Mouse (Mus musculus) hindbrain, embryonic 12.5 days (tissue): ENCODE results near the gene Mcu. TPM values are rescaled to one million over a fixed set of nuclear protein-coding genes. Genes with fewer than 3 reads are reported as not detected.

Experiments used
- ATAC-seq: fragments of 200-750 bp; cut with Nextera tagmentation; 2 replicates; pipeline ENCODE4 v1.8.0; 2017; ENCODE audit warnings: moderate TSS enrichment; ENCODE audit not compliant: low FRiP score
- H3K27ac ChIP-seq: fragments of 300-500 bp; sonication (generic); 2 replicates; pipeline ENCODE4 v1.5.1; 2016; ENCODE audit warnings: mild to moderate bottlenecking
- H3K27me3 ChIP-seq: fragments of 300-500 bp; sonication (generic); 2 replicates; pipeline ENCODE4 v1.6.1; 2016; ENCODE audit warnings: mild to moderate bottlenecking
- H3K36me3 ChIP-seq: fragments of 300-500 bp; sonication (generic); 2 replicates; pipeline ENCODE4 v1.6.1; 2016; ENCODE audit warnings: mild to moderate bottlenecking
- H3K4me1 ChIP-seq: fragments of 300-500 bp; sonication (generic); 2 replicates; pipeline ENCODE4 v1.6.1; 2016
- H3K4me2 ChIP-seq: fragments of 300-500 bp; sonication (generic); replicated peaks from 2 replicates; pipeline ENCODE4 v1.6.1; 2016; ENCODE audit warnings: mild to moderate bottlenecking
- H3K4me3 ChIP-seq: fragments of 300-500 bp; sonication (generic); 2 replicates; pipeline ENCODE4 v1.5.1; 2016; ENCODE audit warnings: mild to moderate bottlenecking
- H3K9ac ChIP-seq: fragments of 300-500 bp; sonication (generic); 2 replicates; pipeline ENCODE4 v1.6.1; 2016; ENCODE audit warnings: mild to moderate bottlenecking, moderate library complexity
- H3K9me3 ChIP-seq: fragments of 300-500 bp; sonication (generic); replicated peaks from 2 replicates; pipeline ENCODE4 v1.6.1; 2016; ENCODE audit warnings: mild to moderate bottlenecking
- WGBS: fragments of 180-500 bp; shearing (Covaris S2); methylation state at CpG from one replicate; pipeline ENCODE4 v1.1.7; 2016; 5-methylcytosine and 5-hydroxymethylcytosine counted together
- polyA plus RNA-seq: library from polyadenylated mRNA; unstranded; fragments of >200 nt; fragmentation: Nextera tagmentation; extraction: Ambion mirVana; gene quantifications from 2 replicates; pipeline ENCODE4 v1.2.1, GENCODE M21; 2016

The Mcu gene
- polyA plus RNA-seq, 1 experiment from 2014 or later = 23.2 TPM

DNA sequence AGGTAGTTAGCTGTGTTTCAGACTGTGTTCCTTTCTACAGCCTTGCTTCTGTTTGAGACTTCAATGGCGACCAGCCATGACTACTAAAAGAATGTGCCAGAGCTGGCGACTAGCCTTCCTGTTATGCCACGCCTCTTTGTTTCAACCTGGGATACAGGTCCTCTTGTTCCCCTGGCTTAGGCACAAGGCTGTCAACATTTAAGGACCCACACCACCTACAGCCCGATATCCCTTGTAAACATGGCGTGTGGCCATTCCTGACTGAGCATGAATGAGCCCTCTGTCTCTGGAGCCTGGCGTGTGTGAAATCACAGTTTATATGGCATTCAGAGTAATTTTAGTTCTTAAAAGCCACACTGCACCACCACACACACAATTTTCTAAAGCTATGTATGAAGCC is 154.2 kb downstream of the Mcu start:
- WGBS = 83% methylated on average over 6 of the region's 6 CpGs
- Histone ChIP-seq H3K36me3 (no peaks in the 10 kb centered on the region), H3K9ac (no peak overlapping the region), H3K27ac (no peak overlapping the region), H3K4me2 (no peak overlapping the region), H3K9me3 (no peaks in the 10 kb centered on the region), H3K27me3 (no peaks in the 10 kb centered on the region), H3K4me3 (no peak overlapping the region), H3K4me1 (peaks cover 7% of the 10 kb centered on the region; the same call in 1 of the 2 replicates)
- ATAC-seq = no peak

DNA sequence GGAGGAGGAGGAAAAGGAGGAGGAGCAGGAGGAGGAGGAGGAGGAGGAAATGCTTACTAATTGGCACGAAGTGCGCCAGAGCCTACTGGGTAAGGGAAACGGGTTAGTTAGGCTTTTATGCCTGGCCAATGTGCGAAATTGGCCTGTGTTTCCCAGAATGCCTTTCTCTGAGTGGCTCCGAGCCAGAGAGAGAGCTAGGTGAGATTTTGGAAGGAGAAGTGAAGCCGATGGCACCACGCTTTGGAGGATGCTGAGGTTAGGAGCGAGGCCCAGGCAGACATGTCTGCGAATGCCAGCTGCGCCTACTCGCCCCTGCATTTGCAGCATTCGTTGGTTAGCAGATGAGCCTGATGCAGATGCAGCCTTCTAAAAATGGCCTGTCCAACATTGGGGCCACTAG is 156.7 kb downstream of the Mcu start:
- Histone ChIP-seq H3K9ac (no peak overlapping the region), H3K36me3 (no peaks in the 10 kb centered on the region), H3K4me3 (no peak overlapping the region), H3K9me3 (no peaks in the 10 kb centered on the region), H3K27me3 (no peaks in the 10 kb centered on the region), H3K4me2 (no peak overlapping the region), H3K27ac (no peak overlapping the region), H3K4me1 (peaks cover 7% of the 10 kb centered on the region; the same call in 1 of the 2 replicates)
- 80% methylated on average over 12 of the region's 12 CpGs for WGBS
- no peak for ATAC-seq

DNA sequence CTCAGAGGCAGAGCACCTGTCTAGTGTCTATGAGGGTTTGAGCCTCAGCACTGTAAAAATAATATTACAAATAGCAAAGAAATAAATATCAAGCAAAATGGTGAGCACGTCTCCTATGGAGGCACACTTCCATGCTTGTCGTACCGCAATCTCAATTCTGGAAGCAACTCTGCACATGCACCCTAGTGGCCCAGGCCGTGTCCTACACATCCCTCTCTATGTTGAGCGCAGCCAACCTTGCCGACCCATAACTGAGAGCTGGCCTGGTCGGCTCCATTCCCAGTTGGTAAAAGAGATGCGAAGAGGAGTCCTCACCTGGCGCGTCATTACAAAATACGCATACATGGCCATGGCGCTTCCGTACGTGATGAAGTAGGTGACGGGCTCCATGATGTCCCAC is 161.9 kb downstream of the Mcu start:
- no peak overlapping the region for H3K27ac ChIP-seq
- WGBS = 96% methylated on average over 15 of the region's 15 CpGs
- H3K4me1 ChIP-seq = peaks cover under 1% of the 10 kb centered on the region; the same call in 1 of the 2 replicates
- ATAC-seq = no peak
- no peak overlapping the region for H3K4me3 ChIP-seq
- H3K36me3 ChIP-seq = no peaks in the 10 kb centered on the region
- H3K9ac ChIP-seq = no peak overlapping the region
- no peaks in the 10 kb centered on the region for H3K27me3 ChIP-seq
- no peaks in the 10 kb centered on the region for H3K9me3 ChIP-seq
- H3K4me2 ChIP-seq = no peak overlapping the region

DNA sequence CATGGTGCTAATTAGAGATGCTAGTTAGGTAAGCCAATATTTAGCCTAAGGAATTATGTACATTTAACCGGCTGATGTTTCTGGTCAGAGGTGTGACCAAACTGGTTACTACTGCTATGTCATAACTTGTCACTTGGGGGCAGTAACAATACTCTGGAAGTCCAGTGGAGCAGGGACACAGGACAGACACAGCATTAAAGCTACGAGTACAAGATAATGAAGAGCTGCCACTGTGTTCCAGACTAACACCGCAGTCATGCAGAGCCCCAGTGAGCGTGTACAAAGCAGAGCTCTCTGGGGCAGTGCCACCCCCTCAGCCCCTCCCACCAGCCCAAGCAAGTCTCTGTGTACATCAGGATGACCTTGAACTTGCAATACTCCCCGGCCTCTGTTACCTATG is 164.7 kb downstream of the Mcu start:
- peak; percentile 66; the same call in 1 of the 2 replicates for ATAC-seq

DNA sequence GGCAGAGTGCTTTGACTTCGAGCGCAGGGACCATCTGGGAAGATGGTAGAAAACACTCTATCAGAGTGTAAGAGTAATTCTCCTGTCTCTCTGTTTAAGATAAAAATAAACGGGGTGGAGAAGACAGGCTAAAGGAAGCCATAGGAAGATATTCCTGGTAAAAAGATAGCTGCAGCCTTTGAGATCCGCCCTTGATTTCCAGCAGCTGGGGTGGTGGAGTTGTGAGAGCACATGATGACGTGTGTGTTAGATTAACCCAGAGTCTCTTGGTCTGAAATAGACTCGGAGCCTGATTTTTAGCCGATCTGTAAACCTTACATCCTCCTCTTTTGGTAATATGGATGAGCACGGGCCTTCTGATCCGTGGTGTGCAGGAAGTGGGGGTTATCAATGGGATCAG is 168.9 kb downstream of the Mcu start:
- Histone ChIP-seq H3K27ac (no peak overlapping the region), H3K4me2 (no peak overlapping the region), H3K4me1 (peaks cover 12% of the 10 kb centered on the region), H3K9ac (no peak overlapping the region), H3K27me3 (no peaks in the 10 kb centered on the region), H3K36me3 (no peaks in the 10 kb centered on the region), H3K4me3 (no peak overlapping the region), H3K9me3 (no peaks in the 10 kb centered on the region)
- ATAC-seq = no peak
- 84% methylated on average over 9 of the region's 9 CpGs for WGBS

More for the DNA sequence above, 164.7 kb downstream of the Mcu start:
- Histone ChIP-seq H3K9me3 (no peaks in the 10 kb centered on the region), H3K27ac (no peak overlapping the region), H3K4me1 (no peaks in the 10 kb centered on the region), H3K4me2 (no peak overlapping the region), H3K9ac (no peak overlapping the region), H3K36me3 (no peaks in the 10 kb centered on the region), H3K4me3 (no peak overlapping the region), H3K27me3 (no peaks in the 10 kb centered on the region)
- WGBS = 53% methylated on average over 5 of the region's 5 CpGs

DNA sequence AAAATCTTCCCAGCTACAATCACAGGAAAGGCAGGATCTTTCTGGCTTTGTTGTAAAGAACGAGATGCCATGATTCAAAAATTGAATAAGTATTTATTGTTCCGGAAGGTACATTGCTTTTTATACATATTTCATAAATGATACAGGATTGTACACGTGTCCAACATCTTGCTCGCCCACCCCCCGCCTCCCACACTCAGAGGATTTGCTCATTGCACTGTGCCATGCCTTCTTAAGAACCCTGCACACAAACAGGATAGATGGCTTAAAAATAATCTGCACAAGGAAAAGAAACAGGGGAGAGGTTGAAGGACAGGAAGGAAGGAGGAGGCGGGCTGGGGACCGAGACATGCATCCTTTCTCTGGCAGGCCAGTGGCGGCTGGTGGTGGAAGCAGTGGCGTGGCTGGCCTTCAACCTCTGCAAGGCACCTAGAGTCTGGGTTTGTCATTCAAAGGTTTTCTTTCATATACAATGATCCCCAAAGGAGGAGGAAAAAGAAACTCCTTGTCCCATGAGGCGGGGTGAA is 169.5 kb downstream of the Mcu start:
- Histone ChIP-seq H3K9me3 (no peaks in the 10 kb centered on the region), H3K4me3 (no peak overlapping the region), H3K27ac (no peak overlapping the region), H3K4me1 (peaks cover 12% of the 10 kb centered on the region), H3K36me3 (no peaks in the 10 kb centered on the region), H3K4me2 (no peak overlapping the region), H3K9ac (no peak overlapping the region), H3K27me3 (no peaks in the 10 kb centered on the region)
- no peak for ATAC-seq
- 88% methylated on average over 10 of the region's 10 CpGs for WGBS

DNA sequence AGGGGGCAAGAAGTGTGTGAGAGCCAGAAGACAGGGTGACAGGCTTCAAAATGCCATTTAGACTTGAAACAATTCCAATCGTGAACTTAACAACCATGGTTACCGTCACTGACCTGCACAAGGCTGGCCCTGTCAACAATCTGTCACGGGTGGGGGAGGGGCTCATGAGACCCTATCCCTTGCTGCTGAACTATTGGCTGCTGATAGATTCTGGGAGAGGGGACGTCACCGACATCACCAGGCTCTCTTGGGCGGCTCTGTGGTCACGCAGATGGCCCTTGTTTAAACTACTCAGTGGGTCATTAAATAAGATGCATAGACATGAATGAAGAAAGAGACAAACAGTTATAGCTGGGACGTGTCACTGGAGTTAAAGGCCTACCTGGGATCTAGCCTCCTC is 171.9 kb downstream of the Mcu start:
- no peak overlapping the region for H3K4me2 ChIP-seq
- H3K4me1 ChIP-seq = peaks cover 12% of the 10 kb centered on the region
- H3K9ac ChIP-seq = no peak overlapping the region
- no peaks in the 10 kb centered on the region for H3K27me3 ChIP-seq
- 32% methylated on average over 8 of the region's 8 CpGs for WGBS
- H3K9me3 ChIP-seq = no peaks in the 10 kb centered on the region
- no peaks in the 10 kb centered on the region for H3K36me3 ChIP-seq
- no peak overlapping the region for H3K27ac ChIP-seq
- ATAC-seq = peak; percentile 64
- no peak overlapping the region for H3K4me3 ChIP-seq

DNA sequence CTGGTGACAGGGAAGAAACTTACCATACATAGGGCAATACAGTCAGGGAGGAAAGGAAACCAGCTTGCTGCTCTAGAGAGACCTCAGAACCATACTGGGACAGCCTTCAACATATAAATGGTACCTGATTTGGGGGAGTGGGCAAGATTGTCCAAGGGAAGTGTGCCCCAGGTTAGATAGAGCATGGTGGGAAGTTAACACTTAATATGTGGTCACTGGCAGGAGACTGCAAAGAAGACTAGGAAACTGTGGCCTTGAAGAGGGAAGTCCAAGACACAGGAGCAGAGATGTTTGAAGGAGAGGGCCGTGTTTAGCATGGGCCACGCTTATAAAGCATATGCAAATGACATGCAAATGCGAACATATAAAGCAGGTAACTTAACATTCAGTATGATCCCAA is 172.4 kb downstream of the Mcu start:
- WGBS = 56% methylated on average over 3 of the region's 3 CpGs
- Histone ChIP-seq H3K27me3 (no peaks in the 10 kb centered on the region), H3K4me3 (no peak overlapping the region), H3K4me1 (peaks cover 12% of the 10 kb centered on the region), H3K27ac (no peak overlapping the region), H3K36me3 (no peaks in the 10 kb centered on the region), H3K9ac (no peak overlapping the region), H3K9me3 (no peaks in the 10 kb centered on the region), H3K4me2 (no peak overlapping the region)
- ATAC-seq = no peak

DNA sequence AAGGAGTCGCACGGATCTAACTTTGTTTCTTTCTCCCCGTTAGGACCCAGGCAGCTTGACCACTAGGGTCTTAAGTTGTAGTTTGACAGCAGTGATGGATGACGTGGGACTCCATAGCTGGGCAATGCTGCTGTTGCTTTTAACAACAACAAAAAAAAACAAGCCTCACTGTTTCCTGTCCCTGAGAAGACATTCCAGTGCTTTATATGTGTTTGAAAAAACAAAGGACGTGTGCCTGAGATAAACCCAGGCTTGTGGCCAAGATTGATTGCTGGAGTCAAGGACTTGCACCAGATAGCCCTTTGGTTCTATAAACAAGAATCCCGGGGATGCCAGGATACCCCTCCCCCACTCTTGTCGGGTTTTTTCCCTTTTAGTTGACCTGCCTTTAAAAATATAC is 173.3 kb downstream of the Mcu start:
- ATAC-seq = no peak
- H3K4me3 ChIP-seq = no peak overlapping the region
- H3K9ac ChIP-seq = no peak overlapping the region
- 17% methylated on average over 7 of the region's 7 CpGs for WGBS
- H3K9me3 ChIP-seq = no peaks in the 10 kb centered on the region
- no peak overlapping the region for H3K27ac ChIP-seq
- H3K36me3 ChIP-seq = no peaks in the 10 kb centered on the region
- H3K27me3 ChIP-seq = no peaks in the 10 kb centered on the region
- peaks cover 12% of the 10 kb centered on the region for H3K4me1 ChIP-seq
- no peak overlapping the region for H3K4me2 ChIP-seq

DNA sequence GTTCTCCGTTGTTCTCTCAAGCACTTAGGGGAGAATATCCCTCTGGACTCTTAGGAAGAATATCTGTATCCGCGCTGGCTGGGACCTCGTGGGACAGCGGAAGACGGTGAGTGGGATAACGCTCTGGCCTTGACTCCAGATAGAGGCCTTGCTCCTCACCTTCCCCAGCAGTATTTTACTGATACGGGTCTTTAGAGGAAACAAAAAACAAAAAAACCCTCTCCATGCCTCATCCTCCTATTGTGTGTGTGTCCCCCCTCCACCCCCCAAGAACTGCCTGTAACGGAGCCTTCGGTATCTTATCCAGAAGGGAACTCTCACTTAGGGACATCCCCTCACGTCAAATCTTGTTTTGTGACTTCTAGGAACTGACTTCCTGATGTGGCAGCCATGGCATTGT is 174.8 kb downstream of the Mcu start, which contains the start of gene Oit3:
TSS of gene Oit3 (minus strand) at position 44 of the 400 bp plus-strand sequence.
- Histone ChIP-seq H3K9ac (no peak within 1 kb of the TSS), H3K36me3 (no peaks in the 10 kb centered on the region), H3K27me3 (no peaks in the 10 kb centered on the region), H3K4me3 (no peak within 1 kb of the TSS), H3K27ac (no peak within 1 kb of the TSS), H3K4me2 (no peak within 1 kb of the TSS), H3K9me3 (no peaks in the 10 kb centered on the region), H3K4me1 (peaks cover 14% of the 10 kb centered on the region)
- 81% methylated on average over 11 of the region's 11 CpGs for WGBS
- ATAC-seq = no peak

DNA sequence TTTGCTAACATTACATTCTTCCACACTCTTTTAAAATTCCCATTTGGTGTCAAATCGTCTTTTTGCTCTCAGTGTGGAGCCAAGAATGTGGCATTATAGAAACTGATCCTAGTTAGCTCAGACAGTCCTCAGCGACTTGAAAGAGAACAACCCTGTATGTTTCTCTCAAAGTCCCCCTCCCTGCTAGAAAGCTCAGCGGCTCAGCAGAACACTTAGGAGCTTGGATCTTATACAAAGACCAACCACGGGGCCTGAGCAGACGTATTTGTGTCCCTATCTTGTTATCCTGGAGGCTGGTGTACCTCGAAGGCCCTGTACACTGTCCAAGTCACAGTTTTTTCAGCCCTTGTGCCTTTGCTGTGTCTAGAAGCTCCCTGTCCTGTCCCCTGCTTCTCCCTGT is 176.3 kb downstream of the Mcu start:
- no peak for ATAC-seq
- Histone ChIP-seq H3K4me2 (no peak overlapping the region), H3K36me3 (no peaks in the 10 kb centered on the region), H3K9me3 (no peaks in the 10 kb centered on the region), H3K27me3 (no peaks in the 10 kb centered on the region), H3K4me3 (no peak overlapping the region), H3K4me1 (peaks cover 14% of the 10 kb centered on the region), H3K27ac (no peak overlapping the region), H3K9ac (no peak overlapping the region)
- WGBS = 53% methylated on average over 6 of the region's 6 CpGs

DNA sequence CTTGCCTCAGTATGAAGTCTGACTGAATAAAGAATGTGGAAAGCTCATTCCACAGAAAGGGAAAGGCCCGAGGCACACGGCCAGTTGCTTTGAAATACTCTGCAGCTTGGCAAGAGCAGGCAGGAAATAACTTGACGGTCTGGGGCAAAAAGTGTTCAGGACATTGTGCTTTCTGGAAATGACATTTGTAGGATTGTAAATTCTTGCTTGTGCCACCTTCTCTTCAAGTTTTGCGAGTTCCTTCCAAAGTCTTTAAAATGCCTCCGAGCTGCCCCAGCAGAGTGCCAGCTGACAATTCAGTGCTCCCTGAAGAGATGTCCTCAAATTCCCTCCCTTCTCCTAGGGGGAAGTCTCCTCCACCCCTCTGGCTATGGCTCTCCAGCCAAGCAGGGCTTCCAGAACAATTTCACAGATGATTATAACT is 177.0 kb downstream of the Mcu start:
- ATAC-seq = no peak
- Histone ChIP-seq H3K9ac (no peak overlapping the region), H3K4me2 (no peak overlapping the region), H3K27me3 (no peaks in the 10 kb centered on the region), H3K4me3 (no peak overlapping the region), H3K36me3 (no peaks in the 10 kb centered on the region), H3K27ac (no peak overlapping the region), H3K9me3 (no peaks in the 10 kb centered on the region), H3K4me1 (peaks cover 9% of the 10 kb centered on the region)
- 63% methylated on average over 5 of the region's 5 CpGs for WGBS

DNA sequence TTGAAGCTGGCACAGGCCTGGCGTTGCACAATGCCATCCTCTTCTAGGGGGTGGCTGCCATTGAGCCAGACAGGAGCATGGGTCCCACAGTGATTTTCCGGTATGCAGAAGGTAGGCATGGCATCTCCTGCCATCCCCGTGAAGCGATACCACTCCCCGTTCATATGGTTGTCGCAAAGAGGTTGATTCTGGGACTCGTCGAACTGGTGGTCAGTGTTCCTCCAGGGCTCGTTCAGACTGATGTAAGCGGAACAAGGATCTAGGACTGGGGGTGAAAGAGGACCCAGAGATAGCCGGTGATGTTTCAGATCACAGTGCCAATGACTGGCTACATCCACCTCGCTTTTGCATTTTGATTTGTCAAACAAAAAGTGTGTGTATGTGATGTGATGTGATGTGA is 177.8 kb downstream of the Mcu start:
- H3K4me1 ChIP-seq = peaks cover 8% of the 10 kb centered on the region; the same call in 1 of the 2 replicates
- H3K27ac ChIP-seq = no peak overlapping the region
- no peak overlapping the region for H3K4me2 ChIP-seq
- ATAC-seq = no peak
- H3K4me3 ChIP-seq = no peak overlapping the region
- no peaks in the 10 kb centered on the region for H3K36me3 ChIP-seq
- no peak overlapping the region for H3K9ac ChIP-seq
- WGBS = 95% methylated on average over 12 of the region's 12 CpGs
- no peaks in the 10 kb centered on the region for H3K27me3 ChIP-seq
- H3K9me3 ChIP-seq = no peaks in the 10 kb centered on the region
